In genomic region chr3:53301866-53302265, GRCm38 (mm10) we compare ENCODE assay signal across 20 mouse cellular contexts.
DNase-seq lines count a peak whose midpoint lies in the region; ATAC-seq and TF ChIP-seq lines count a peak whose summit lies in the region.
"Had no signal": no experiment of that assay in that cellular context is flagged by ENCODE, and none has a peak within 500 bp of the region (broad histone marks: within the 10 kb centered on the region; RNA-seq: fewer than 3 reads in every experiment).

No protein-coding gene starts in this region.

- H3K27me3 ChIP-seq in forebrain, embryonic 15.5 days = no peaks in the 10 kb centered on the region
- H3K27me3 ChIP-seq in forebrain, embryonic 13.5 days = no peaks in the 10 kb centered on the region
- H3K27me3 ChIP-seq in limb, embryonic 14.5 days (ENCODE audit: control insufficient read depth, insufficient read depth, low read length) = no peaks in the 10 kb centered on the region
- no peaks in the 10 kb centered on the region for H3K27me3 ChIP-seq in limb, embryonic 10.5 days (ENCODE audit: low read depth, poor library complexity, severe bottlenecking)
- no peaks in the 10 kb centered on the region for H3K27me3 ChIP-seq in heart, embryonic 10.5 days (ENCODE audit: insufficient read depth, poor library complexity, severe bottlenecking)
- H3K27me3 ChIP-seq: heart, embryonic 15.5 days; hindbrain, embryonic 13.5 days had no signal

- peak overlapping the region; percentile 27; the same call in 1 of the 2 replicates for H3K27ac ChIP-seq in forebrain, embryonic 15.5 days (replicated peaks)
- no peak overlapping the region for H3K27ac ChIP-seq in forebrain, embryonic 13.5 days
- H3K27ac ChIP-seq in limb, embryonic 14.5 days (replicated peaks; ENCODE audit: low read depth, low read length) = no peak overlapping the region
- H3K27ac ChIP-seq in limb, embryonic 10.5 days = no peak overlapping the region
- no peak overlapping the region for H3K27ac ChIP-seq in heart, embryonic 10.5 days
- H3K27ac ChIP-seq: embryonic facial prominence, embryonic 10.5 days; heart, embryonic 15.5 days; hindbrain, embryonic 13.5 days had no signal

- no peak for ATAC-seq in forebrain, embryonic 15.5 days (replicated peaks)
- no peak for ATAC-seq in forebrain, embryonic 13.5 days
- ATAC-seq in limb, embryonic 14.5 days (ENCODE audit: low FRiP score, low read depth) = no peak
- ATAC-seq: CD4-positive, CD25-positive, alpha-beta regulatory T cell, adult 4 months; intestine, embryonic 16.5 days had no signal

- H3K4me2 ChIP-seq in forebrain, embryonic 15.5 days (replicated peaks) = no peak overlapping the region
- no peak overlapping the region for H3K4me2 ChIP-seq in forebrain, embryonic 13.5 days
- no peak overlapping the region for H3K4me2 ChIP-seq in limb, embryonic 14.5 days (replicated peaks; ENCODE audit: low read depth, low read length, severe bottlenecking)
- H3K4me2 ChIP-seq: heart, embryonic 15.5 days; hindbrain, embryonic 13.5 days had no signal

- peak; percentile 12 for DNase-seq in cerebellum, adult 9-10 months
- DNase-seq in cerebellum, adult 11 months = no peak
- peak; percentile 29 for DNase-seq in limb, embryonic 14.5 days (ENCODE audit: low spot score)
- no peak for DNase-seq in limb, embryonic 10.5 days (ENCODE audit: low spot score)
- peak; percentile 66 for DNase-seq in fat pad, adult 2 months (ENCODE audit: extremely low read depth, low read depth, low spot score)
- no peak for DNase-seq in heart, embryonic 10.5 days (ENCODE audit: low spot score)
- DNase-seq: adrenal gland, adult 8-10 months; adrenal gland, postnatal 36 days; B cell, adult 2 months; cerebellum, adult 8-10 months; gastrocnemius, postnatal 14 days; heart, postnatal 14 days had no signal

- no peak for TF ChIP-seq POLR2A in limb, embryonic 14.5 days (IDR thresholded peaks at IDR 0.05; ENCODE audit: borderline replicate concordance, extremely low read depth, insufficient read depth, insufficient read length)

- 53% methylated on average over 5 of the region's 5 CpGs for WGBS in forebrain, embryonic 15.5 days
- WGBS in forebrain, embryonic 13.5 days = 65% methylated on average over 5 of the region's 5 CpGs
- WGBS in limb, embryonic 14.5 days = 55% methylated on average over 5 of the region's 5 CpGs
- 80% methylated on average over 5 of the region's 5 CpGs for WGBS in limb, embryonic 10.5 days
- WGBS in heart, embryonic 10.5 days = 73% methylated on average over 5 of the region's 5 CpGs

- H3K4me3 ChIP-seq in forebrain, embryonic 15.5 days = no peak overlapping the region
- H3K4me3 ChIP-seq in forebrain, embryonic 13.5 days = no peak overlapping the region
- H3K4me3 ChIP-seq in limb, embryonic 14.5 days (replicated peaks; ENCODE audit: low read length) = no peak overlapping the region
- H3K4me3 ChIP-seq in limb, embryonic 10.5 days = no peak overlapping the region
- H3K4me3 ChIP-seq in heart, embryonic 10.5 days = no peak overlapping the region
- H3K4me3 ChIP-seq: embryonic facial prominence, embryonic 10.5 days; heart, embryonic 15.5 days; hindbrain, embryonic 13.5 days had no signal

- no peaks in the 10 kb centered on the region for H3K9me3 ChIP-seq in forebrain, embryonic 15.5 days
- H3K9me3 ChIP-seq in forebrain, embryonic 13.5 days (replicated peaks) = 0 out of 2 replicates have a peak, but pooled peaks cover 4% of the 10 kb centered on the region
- peaks cover 5% of the 10 kb centered on the region for H3K9me3 ChIP-seq in limb, embryonic 14.5 days (ENCODE audit: control insufficient read depth, low read length)
- H3K9me3 ChIP-seq in limb, embryonic 10.5 days (replicated peaks) = no peaks in the 10 kb centered on the region
- H3K9me3 ChIP-seq in heart, embryonic 10.5 days = no peaks in the 10 kb centered on the region
- H3K9me3 ChIP-seq: heart, embryonic 15.5 days had no signal

- H3K36me3 ChIP-seq in forebrain, embryonic 15.5 days = no peaks in the 10 kb centered on the region
- H3K36me3 ChIP-seq in forebrain, embryonic 13.5 days (ENCODE audit: poor library complexity, severe bottlenecking) = no peaks in the 10 kb centered on the region
- H3K36me3 ChIP-seq in limb, embryonic 14.5 days (ENCODE audit: control insufficient read depth, insufficient read depth, low read length) = no peaks in the 10 kb centered on the region
- H3K36me3 ChIP-seq in limb, embryonic 10.5 days = 0 out of 2 replicates have a peak, but pooled peaks cover 3% of the 10 kb centered on the region
- no peaks in the 10 kb centered on the region for H3K36me3 ChIP-seq in heart, embryonic 10.5 days
- H3K36me3 ChIP-seq: embryonic facial prominence, embryonic 10.5 days; G1E; heart, embryonic 15.5 days; hindbrain, embryonic 13.5 days had no signal

- H3K9ac ChIP-seq in forebrain, embryonic 15.5 days (replicated peaks) = no peak overlapping the region
- no peak overlapping the region for H3K9ac ChIP-seq in forebrain, embryonic 13.5 days
- no peak overlapping the region for H3K9ac ChIP-seq in limb, embryonic 14.5 days (ENCODE audit: low read depth, low read length, severe bottlenecking)
- H3K9ac ChIP-seq: heart, embryonic 15.5 days; hindbrain, embryonic 13.5 days had no signal

- peaks cover 9% of the 10 kb centered on the region; the same call in 1 of the 2 replicates for H3K4me1 ChIP-seq in forebrain, embryonic 15.5 days
- H3K4me1 ChIP-seq in forebrain, embryonic 13.5 days = no peaks in the 10 kb centered on the region
- H3K4me1 ChIP-seq in limb, embryonic 14.5 days (ENCODE audit: control insufficient read depth, insufficient read depth, low read length) = no peaks in the 10 kb centered on the region
- H3K4me1 ChIP-seq in limb, embryonic 10.5 days = peaks cover 12% of the 10 kb centered on the region; the same call in 1 of the 2 replicates
- H3K4me1 ChIP-seq in heart, embryonic 10.5 days = no peaks in the 10 kb centered on the region
- H3K4me1 ChIP-seq: embryonic facial prominence, embryonic 10.5 days; heart, embryonic 15.5 days; hindbrain, embryonic 13.5 days had no signal

Comparison
In these comparisons a context has a peak if more than half of its experiments do, and no peak if none do; other contexts are left out.
1. DNase-seq: peak in cerebellum, adult 9-10 months (single experiment), limb, embryonic 14.5 days (single experiment) and fat pad, adult 2 months (single experiment); none in cerebellum, adult 11 months (single experiment), limb, embryonic 10.5 days (single experiment) and heart, embryonic 10.5 days (single experiment).